Mouse (Mus musculus) fat pad, adult 2 months (tissue): ENCODE data around the gene Atxn7l3.

ENCODE experiments used
- DNase-seq: peaks from one replicate; pipeline ENCODE4 v3.0.0-alpha.2; 2011; ENCODE audit warnings: low read depth, low spot score; ENCODE audit errors: extremely low read depth

Gene Atxn7l3

DNA sequence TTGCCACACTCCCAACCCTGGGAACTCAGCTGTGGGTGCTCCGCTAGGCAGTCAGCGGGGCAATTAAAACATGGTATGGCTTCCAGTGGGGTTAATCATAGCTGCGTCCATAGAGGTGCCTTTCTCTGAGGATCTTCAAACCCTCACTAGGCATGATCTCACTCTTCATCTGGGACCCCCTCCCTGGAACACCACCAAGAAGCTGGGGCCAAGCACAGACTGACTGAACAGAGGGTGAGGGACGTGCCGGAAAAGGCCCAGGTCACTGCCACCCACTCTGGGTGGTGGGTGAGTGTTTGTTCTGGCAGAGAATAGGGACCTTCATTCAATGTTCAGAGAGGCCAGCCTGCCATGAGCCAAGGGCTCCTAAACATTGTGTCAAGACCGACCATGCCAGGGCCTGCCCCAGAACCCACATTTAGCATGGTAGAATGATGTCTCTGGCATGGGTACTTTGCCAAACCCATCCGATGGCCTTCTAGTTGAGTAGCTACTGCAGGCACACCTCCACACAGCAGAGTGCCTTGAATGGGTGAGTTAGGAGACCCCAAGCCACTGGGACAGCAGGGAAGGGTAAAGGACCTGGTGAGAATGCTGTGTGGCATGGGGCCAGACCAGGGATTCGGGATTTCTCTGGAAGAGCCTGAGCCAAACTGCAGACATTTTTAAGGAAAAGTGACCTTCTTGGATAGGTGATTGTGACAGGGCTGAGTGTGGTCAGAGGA is 29.6 kb downstream of the Atxn7l3 start:
- DNase-seq: no peak

DNA sequence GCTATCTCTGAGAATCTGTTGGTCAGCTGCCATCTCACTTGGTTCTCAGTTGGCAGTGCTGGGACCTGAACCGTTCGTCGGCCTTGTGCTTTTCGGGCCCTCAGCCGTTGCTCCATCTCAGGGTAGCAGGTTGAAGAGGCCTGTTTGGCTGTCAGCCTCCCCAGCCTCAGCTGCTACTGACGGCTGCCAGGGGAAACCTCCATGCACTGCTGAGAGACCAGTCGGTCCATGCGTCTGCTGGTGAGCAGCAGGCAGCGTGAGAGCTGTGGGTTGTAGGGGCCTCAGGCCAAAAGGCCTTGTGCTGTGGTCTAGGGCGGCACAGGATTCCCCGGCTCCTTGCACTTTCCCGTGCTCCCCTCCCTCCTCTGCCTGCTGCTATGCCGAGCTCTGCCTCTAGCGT is 30.6 kb downstream of the Atxn7l3 start:
- DNase-seq: peak; percentile 76

DNA sequence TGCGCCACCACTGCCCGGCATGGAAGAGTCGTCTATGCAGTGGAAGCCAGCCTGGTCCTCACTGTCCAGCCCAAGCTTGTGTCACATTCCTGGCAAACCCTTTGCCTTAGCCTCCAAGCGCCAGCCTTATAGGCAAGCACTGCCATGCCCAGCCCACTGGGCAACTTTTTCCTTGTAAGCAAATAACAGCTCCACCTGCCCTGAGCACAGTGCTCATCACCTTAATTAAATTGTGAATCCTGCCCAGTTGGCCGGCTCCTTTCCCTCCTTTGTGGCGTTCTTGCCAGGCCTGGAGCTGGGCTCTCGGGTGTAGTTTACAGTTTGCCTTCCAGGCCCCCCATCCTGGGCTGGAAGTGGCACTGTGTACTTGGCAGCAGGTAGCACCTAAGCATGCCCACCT is 33.2 kb downstream of the Atxn7l3 start:
- no peak for DNase-seq

DNA sequence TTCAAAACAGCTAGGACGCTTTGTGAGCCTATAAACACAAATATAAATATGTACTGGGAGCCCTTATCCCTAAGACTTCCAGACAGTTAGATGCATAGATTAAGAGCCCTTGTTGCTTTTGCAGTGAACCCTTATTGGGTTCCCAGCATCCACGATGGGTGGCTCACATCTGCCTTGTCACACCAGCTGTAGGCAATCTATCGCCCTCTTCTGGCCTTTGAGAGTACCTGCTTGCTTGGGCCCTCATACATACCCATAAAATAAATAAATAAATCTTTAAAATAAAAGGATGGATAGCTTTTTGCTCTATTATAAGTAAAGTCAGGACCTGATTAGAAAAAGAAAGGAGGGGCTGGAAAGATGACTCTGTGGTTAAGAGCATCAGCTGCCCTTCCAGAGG is 37.9 kb downstream of the Atxn7l3 start:
- DNase-seq: no peak

DNA sequence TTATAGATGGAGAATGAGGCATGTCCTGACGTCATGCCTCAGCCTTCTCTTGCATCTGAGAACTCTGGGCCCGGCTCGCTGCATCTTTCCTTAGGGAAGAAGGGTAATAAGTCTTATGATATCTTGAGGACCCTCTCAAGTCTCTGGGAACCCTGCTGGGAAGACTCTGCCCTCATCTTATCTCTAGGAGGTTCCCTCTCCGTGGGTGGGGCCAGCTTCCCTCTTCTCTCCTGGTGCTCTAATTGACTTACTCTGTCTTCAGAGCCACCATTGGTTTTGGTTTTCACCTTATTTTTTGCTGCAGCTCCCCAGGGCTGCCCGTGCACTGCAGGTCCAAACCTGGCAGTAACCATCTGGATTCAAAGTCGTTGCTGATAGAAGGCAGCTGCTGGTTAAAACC is 38.3 kb downstream of the Atxn7l3 start:
- DNase-seq: no peak

DNA sequence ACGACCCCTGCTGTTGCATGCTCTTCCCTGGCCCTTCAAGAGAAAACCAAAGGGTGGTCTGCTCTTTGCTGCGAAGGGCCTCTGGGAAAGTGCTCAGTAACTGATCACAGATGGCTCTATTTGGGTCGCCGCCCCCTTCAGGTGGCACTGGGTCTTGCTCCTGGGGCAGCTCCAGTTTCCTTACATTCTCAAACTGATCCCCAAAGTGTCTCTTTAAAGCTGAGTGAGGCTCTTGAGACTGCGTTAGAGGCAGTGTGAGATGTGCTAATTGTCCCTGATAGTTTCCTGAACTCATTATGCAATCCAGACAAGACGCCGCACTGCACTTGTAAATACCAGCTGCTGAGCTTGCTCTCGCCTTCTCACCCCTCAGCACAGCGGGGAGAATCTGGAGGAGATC is 38.9 kb downstream of the Atxn7l3 start:
- DNase-seq: no peak

DNA sequence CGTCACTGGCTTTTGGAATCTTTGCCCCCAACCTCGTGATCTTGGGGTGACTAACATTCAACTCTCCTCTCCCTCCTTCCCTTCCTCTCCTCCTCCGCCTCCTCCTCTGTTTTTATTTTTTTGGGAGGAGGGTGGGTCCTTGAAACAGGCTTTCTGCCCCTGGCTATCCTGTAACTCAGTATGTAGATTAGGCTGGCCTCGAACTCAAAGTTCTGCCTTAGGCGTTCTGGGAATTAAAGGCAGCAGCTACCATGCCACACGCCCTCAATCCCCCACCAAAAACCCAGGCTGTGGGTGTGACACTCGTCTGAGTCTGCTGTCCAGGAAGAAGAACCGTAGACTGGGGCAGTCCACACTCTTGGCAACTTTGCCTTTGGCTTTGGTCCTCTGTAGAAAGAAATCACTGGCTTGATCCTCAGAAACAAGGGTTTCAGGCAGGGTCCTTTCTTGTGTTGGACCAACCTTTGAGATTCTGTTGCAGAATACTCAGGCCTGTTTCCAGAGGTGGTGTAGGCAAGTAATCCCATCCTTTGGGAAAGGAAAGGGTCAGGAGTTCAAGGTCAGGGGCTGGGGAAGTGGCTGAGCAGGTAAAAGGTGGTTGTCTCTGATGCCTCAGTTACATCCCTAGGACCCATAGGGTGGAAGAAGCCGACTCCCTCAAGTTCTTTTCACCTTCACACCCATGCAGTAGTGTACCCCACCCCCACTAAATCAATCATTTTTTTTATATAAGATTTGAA is 46.9 kb downstream of the Atxn7l3 start:
- no peak for DNase-seq

DNA sequence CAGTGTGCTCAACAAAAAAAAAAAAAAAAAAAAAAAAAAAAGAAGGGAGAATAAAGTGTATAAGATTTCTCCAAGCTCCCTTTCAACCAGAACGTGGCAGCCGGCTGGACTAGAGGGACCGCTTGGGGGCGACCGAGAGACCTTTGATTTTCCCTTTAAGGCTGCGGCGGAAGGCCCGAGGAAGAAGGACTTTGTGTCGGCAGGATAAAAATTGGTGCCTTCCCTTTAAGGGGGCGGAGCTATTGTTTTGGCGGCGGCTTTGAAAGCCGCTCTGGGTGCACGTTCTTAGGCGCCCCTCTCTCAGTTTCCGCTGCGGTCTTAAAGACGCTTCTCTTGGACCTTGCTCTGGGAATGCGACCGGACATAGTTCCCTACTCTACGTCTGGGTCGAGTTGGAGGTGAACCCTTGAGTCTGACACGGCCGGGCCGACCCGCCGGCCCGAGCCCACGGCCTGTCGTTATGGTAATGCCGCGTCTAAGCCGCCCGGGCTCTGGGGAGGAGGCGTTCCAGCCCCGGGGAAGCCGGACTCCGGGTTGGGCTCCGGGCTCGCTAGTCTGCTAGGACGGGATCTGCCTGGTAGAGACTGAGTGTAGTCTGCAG is 47.7 kb downstream of the Atxn7l3 start, which contains the start of gene BC030867:
Gene BC030867 (plus strand): TSS at position 253 of the 601 bp plus-strand sequence.
- DNase-seq: no peak

DNA sequence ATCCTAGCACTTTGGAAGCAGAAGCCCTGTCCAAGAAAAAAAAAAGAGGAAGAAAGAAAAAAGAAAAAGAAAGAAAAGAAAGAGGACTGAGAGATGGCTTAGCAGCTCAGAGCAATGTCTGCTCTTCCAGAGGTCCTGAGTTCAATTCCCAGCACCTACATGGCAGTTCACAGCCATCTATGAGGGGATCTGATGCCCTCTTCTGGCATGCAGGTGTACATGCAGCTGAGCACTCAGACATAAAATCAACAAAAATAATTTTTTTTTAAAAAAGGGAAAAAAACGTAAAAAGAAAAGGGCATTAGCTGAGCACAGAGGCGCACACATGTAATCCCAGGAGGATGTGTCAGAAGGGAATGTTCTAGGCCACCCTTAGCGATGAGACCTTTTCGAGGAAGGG is 49.6 kb downstream of the Atxn7l3 start:
- DNase-seq: no peak

DNA sequence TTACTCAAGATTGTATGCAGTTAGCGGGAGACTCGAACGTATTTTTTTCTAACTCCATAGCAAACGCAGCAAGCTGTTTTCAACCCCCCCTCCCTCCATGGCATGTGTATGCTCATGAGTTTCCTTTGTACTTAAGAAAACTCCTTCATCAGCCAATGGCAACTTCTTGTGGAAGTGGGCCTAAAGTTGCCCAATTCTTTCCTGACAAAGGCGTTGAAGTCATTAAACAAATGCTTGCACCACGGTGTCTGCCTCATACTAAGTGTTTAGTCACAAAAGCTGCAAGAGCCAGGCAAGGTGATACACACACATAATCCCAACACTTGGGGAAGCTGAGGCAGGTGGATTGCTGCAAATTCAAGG is 50.2 kb downstream of the Atxn7l3 start:
- DNase-seq: no peak

DNA sequence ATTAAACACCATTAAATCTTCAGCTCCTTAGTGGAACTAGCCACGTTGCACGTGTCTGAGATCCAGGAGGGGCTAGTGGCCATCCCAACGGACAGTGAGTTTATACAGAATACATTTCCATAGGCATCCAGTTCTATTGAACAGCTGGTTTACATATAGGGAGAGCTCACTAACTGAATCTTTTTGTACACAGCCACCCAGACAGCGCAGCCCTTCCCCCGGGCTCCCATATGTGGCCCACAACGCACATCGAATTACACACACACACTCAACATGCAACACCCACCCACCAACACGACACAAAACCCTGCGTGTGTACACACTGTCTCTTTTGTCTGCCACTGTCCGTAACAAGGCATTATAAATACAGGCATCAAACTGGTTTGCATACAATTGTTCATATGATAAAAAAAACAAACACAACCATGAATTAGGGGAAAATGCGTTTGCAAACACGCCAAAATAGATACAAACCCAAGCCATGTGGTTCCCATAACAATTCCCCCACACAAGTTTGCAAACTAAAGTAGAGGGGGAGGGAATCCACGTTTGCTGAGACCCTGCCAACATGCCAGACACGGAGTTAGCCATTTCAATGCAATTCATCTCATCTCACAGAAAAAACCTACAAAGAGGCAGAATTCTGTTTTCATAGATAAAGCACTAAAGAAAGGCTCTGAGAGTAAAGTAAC is 50.7 kb downstream of the Atxn7l3 start:
- no peak for DNase-seq

DNA sequence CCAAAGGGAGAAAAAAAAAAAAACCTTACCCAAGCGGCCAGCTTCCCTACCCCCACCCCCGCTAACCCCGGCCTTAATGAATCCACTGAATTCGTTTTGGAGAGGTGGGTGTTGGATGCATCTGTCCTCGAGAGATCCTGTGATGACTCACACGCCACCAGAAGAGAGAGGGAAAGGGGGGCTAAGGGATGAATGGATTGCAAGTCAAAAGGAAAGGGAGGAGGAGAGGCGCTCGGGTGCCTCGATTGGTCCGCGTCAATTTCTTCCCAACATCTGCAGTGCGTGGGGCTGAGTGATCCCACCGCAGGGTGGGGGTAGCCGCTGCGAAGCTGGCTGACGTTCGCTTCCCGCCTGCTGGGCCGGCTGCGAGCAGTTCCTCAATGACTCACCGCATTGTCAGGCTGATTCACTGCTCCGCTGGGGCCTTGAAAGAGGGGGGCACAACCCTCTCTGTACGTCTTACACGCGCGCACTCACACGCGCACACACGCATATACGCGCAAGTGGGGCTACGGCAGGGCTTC is 51.4 kb downstream of the Atxn7l3 start:
- no peak for DNase-seq

DNA sequence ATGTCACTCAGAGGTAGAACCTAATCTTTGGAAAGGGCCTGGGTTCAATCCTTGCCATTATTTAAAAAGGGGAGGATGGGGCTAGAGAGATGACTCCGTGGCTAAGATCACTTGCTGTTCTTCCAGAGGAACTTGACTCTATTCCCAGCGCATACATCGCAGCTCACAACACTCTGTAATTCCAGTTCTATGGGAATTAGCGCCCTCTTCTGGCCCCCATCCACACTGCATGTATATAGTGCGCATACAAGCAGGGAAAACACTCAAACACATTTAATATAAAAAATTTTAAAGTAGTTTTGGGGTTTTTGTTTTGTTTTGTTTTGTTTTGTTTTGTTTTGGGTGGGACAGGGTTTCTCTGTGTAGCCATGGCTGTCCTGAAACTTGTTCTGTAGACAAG is 54.6 kb downstream of the Atxn7l3 start:
- no peak for DNase-seq

DNA sequence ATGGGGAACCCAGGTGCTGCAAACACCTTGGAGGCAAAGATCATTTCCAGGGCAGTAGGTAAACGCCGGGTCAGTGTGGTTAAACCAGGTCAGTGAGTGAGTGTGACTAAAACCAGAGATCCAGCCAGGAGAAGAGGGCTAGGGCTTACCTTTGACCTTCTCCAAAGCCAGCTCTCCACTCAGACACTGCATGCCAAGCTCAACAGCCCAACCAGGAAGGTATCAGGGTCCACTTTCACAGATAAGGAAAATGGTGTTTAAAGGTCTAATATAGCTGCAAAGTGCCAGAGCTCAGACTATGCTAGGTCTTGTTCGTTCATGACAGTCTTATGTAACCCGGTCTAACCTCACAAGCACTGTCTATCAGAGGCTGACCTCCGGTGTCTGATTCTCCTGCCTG is 55.2 kb downstream of the Atxn7l3 start:
- DNase-seq: no peak

DNA sequence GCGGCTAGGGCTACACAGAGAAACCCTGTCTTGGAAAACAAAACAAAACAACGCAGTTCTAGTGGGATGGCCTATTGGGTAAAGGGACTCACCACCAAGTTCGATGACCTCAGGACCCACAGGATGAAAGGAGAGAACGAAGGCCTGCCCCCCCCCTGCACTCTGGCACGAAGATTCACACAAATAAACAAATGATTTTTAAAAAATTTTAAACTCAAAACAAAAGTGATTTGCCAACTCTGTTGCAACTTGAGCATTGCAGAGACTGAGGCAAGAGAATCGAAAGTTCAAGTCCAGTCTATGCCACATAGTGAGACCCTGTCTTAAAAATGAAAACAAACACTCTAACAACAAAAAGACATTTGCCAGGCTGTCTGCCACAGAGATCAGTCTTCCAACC is 55.8 kb downstream of the Atxn7l3 start:
- no peak for DNase-seq
